Mouse (Mus musculus) skeletal muscle tissue, adult 2 months (tissue): ENCODE data around the gene Rbpj.
A peak's percentile ranks its signal among the peaks of the same experiment; 100 is the strongest.

Source experiments
- DNase-seq: peaks from one replicate; pipeline ENCODE4 v3.0.0-alpha.2; 2012; ENCODE audit warnings: low read depth, low spot score

Gene Rbpj

DNA sequence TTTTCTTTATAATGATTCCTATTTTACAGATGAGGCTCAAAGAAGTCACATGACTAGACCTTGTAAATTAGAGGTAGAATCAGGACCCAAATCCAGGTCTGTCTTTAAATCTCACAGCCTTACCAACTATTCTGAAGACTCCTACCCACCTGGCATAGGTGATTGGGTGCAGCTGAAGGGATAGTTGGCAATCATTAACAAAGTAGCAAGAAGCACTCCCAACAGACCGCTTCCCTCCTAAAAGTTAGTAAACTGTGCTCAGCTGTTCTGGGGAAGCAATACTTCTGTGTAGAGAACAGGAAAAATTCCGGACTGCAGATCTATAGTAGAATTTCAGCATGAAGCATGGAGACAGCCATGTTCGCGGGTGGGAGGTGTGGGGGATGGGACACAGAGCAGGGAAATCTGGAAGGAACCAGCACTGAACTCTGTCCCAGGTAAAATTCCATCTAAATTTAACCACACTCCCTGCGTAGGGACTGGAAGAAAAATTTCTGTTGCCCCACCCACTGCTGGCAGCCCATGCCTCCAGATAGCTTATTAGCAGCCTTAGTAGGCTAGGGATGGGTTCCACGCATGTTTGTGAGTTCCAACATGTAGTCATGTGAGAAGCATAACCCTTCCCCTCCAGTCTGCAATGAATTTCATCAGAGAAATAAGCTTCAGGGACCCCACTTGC lies 3.3 kb downstream of the Rbpj start:
- DNase-seq = peak; percentile 68

DNA sequence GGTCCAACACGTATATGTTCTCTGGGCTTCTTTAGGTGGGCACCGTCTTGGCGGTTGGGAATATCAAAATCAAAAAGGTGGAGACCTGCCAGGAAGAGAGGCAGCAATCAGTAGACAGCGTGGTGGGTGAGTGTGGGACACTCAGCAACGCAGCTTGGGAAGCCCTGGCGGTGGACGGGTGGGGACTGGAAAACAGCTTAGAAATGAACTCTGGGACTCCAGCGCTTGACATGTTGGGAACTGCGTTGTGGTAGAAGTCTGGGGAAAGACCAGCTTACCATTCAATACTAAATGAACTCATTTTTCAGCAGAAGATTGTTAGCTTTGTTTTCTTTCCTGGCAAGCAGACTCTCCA lies 3.8 kb downstream of the Rbpj start:
- DNase-seq = no peak

DNA sequence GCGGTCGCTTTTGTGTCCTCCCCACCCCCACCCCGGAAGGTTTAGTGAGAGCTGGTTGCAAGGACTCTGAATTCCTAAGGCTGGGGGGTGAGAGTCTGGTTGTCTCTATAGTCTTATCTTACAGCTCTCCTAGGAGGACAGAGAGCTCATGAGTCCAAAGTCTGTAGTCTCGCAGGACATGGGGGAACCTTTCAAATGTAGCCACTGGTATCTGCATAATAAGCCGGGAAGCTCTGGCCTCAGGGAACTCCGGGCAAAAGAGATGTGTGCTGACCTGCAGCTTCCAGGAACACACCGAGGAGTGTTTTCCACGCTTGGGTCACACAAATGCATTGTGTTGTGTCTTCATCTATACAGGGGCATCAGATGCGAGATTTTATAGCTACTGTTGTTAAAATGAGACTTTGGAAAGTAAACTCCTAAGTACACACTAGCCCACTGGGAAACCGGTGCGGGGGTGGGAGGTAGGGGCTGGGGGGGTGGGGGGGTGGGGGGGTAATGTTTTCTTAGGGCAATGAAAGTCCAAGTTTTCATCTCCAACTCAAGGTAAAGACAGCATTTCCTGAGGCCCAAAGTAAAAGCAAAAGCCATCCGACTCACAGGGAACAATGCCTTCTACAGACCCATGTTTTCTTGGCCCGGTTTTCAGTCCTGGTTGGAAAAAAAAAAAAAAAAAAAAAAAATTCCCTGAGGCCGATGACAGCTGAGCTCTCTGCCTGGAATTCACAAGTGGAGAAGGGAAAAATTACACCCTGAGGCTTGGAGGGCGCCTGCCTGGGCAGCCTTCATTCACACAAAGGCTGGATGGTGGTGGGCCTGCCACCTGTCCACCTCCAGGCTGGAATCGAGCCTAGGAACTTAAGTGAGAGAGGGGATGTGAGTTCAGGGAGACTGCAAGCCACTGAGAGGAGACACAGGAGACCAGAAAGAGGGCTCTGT lies 4.5 kb downstream of the Rbpj start:
- peak; percentile 64 for DNase-seq

DNA sequence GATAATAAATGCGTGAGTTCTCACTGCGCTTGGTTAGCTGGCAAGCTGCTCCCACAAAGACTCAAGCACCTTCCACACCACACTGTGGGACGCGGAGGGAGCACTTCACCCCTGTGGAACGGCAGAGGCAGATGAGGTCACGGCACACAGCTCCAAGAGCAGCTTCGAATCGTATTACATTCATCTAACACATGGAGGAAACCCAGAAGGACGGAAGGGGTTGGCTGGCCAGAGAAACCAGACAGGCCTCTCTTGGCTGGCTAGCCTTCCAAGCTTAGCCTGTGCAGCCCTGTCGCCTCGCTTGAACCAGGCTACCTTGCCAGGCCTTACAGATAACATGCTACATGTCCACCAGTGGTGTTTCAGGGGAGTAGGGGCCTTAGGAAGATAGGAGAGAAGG lies 6.5 kb downstream of the Rbpj start:
- peak; percentile 94 for DNase-seq

DNA sequence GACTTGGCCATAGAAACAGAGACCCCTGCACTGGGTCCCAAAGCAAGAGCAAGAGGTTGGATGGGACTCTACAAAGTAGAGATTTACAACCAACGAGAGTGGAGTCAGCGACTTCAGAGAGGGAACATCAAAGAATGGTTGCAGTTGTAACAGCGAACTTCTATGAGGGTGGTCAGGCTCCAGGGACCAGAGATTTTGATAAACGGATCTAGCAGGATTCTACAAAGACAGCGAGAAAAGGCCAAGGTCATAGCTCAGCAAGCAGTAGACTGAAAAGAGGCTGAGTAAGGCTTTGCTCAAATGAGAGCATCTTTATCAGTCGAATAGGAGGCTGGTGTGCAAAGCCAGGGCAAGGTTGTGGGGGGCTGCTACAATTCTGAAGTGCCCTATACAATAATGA lies 13.2 kb downstream of the Rbpj start:
- DNase-seq = no peak

DNA sequence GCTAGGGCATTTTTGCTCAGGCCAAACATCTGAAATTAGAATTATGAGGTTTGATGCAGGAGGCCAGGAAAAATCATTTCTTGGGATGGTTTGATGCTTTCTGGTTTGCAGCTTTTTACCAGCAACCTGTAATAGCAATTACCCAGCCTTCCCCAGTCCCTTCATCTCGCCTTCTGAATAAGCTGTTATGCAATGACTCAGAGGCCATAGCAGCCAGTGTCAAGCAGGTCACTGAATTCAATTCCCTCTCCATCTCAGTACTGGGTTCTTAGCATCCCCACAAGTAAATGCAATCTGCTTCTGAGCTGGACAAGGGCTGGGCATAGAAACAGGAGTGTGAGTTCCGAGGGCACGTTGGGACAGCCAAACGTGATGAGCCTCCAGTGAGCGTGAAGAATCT lies 13.9 kb downstream of the Rbpj start:
- DNase-seq = no peak

DNA sequence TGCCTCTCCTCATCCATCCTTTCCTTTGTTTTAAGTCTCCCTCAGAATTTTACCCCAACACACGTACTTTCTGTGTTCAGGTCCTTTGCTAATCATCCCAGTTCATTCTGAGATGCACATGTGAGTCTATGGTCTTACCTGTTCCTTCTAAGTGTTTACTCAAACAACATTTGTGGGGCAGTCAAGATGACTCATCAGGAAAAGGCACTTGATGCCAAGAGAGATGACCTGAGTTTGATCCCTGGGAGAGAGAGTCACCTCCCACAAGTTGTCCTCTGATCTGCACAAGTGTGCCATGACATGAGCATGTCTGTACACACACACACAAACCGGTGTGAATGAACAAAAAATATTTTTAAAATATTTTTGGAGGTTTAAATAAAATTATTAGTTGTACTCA lies 15.1 kb downstream of the Rbpj start:
- no peak for DNase-seq

DNA sequence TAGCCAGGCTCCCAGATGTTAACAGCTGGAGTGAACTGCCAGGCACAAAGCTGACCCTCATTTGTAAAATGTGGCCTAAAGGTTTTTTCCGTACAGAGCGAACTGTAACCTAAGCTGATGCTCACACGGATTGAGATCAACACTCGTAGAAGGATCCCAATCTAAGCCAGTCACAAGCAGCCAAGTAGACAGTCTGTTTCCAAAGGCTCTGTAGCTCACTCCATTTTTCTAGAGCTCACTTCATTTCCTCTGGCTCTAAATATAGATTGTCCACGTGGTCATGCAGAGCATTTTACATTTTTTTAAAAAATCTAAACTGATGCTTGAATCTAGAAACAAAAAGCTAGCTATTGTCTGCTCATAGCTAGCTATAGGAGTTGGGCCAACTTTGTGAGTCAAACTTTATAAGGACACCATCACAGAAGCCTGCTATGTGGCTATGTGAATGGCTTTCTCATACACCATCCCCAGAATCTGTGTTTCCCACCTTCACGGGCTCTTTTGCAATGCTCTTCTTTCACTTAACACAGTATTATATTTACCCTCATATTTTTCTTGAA lies 19.2 kb downstream of the Rbpj start:
- DNase-seq = no peak

DNA sequence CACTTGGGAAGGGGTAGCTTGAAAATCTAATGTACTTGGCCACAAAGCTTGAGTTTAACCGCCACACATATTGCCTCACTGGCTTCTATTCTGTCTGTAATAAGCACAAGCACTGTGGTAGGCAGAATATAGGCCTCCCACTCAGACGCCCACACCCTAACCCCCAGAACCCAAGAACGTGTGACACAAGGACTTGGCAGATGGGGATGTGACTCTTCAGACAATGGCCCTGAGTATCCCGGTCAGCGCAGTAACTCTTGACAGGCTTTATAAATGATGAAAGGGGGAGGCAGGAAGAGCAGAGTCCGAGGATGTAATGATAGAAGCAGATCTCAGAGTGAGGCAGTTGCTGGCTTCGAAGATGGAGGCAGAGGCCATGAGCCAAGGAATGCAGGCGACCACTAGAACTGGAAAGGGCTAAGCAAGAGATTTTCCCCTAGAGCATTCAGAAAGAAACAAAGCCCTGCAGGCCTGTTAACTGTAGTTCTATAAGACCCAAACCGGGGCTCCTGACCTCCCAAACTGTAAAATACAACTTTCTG lies 20.1 kb downstream of the Rbpj start:
- no peak for DNase-seq

DNA sequence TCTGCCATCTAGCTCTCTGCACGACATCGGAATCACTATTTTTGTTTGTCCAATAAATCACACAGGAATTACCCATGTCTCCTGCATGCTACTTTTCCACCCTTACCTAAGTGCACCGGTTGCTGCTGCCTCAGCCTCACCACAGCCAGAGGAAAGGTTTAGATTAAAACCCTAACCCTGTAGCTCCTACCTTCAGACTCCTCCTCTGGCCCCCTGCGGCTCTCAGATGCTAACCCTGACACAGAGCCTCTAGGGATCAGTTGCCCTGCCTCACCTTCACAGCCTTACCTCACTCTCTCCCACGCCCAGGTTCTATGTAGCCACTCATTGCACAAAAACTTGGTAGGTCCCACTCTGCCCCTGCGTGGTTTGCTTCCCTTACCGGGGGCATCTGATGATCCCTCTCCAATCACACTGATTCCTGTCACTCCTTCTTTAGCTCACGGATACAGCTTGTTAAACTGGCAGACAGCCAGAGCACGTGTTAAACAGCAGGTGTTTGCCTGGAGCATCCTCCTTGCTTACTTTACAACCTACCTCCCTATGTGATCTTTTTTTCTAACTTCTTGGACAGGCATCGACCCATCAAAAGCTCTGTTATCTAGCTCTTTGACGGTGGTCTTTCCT lies 21.1 kb downstream of the Rbpj start:
- DNase-seq = no peak

DNA sequence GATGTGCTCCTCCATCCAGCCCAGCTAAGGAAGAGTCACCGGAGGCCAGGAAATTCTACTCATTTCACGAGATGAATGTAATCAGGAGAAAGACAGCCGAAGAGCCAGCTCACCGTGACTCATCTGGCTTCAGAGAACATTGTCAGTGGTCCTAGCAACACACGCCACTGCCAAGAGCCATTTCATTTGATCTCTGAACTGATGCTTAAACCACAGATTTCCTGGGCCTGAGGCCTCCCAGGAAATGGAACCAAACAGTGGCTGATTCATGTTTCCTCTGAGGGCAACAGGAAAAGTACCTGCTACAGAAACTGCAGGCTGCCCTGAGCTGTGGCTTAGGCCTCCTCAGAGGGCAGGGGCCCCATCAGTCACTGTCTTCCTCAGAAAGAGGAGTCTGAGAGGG lies 24.7 kb downstream of the Rbpj start:
- peak; percentile 54 for DNase-seq

DNA sequence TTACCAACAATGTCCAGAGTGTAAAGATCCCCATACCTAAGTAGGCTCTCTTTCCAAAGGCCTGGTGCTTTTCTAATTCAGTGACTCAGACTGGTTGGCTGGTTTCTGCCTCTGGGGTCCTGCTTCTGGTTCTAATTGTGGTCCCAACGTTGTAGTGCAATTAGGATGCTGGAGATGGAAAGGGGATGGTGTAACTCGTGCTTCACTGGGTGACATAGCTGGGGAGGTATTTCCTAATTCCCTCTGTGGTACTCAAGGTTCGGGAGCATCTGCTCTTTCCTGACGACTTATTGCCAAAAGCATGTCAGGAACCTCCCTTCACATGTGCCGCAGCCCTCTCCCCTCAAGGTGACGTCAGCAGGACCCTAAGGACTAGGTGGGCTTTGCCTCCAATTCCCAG lies 27.8 kb downstream of the Rbpj start:
- peak; percentile 69 for DNase-seq

DNA sequence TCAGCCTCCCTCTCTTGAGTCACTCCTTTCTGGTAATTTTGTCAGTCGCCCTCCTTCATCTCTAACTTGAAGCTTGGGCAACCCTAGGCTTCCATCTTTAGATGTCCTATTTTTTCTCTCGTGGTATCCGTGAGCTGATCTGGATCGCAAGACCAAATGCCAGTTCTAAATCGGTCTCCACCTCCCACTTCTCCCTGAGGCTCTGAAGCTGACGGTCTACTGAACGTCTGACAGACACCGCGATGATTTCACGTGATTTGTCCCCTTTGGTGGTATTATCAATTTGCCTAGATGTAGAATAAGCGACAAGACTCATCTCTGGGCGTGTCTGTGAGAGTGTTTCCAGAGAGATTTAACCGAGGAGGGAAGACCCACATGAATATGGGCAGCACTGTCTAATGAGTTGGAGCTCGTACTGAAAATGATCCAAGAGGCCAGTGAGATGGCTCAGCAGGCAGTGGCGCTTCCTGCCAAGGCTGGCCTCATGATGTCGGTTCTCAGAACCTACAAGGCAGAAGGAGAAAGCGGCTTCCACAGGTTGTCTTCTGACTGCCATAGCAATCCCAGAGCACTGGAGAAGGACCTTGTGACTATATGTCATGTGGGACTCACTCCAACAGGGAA lies 28.7 kb downstream of the Rbpj start:
- peak; percentile 76 for DNase-seq

DNA sequence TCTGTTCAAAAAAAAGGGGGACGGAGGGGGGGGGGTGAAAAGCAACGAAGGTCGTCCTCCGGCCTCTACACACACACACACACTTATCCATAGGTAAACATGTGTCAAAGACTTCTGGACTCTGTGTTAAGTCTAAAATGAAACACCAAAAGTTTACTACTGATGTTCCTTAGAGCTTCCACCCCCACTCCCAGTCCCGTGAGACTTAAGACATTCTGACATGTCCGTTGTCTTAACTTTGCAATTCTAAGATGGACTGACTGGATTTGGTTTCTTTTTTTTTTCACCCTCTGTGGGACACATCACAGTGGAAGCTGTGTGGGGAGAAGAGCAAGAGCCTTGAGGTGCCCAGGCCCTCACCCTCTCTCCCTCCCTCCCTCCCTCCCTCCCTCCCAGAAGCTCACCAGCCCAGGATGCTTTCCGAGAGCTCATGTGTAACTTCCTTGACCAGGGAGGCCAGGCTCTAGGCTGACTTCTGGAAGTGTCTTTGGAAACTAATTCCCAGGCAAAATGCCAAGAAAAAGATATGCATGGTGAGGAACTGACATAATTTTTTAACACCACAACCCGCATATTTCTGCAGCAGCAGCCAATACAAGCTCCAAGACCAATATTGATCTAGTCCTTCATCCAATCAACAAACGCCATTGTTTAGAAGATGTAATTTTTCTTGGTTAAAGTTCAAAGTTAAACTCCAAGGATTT lies 31.0 kb downstream of the Rbpj start:
- DNase-seq = no peak

DNA sequence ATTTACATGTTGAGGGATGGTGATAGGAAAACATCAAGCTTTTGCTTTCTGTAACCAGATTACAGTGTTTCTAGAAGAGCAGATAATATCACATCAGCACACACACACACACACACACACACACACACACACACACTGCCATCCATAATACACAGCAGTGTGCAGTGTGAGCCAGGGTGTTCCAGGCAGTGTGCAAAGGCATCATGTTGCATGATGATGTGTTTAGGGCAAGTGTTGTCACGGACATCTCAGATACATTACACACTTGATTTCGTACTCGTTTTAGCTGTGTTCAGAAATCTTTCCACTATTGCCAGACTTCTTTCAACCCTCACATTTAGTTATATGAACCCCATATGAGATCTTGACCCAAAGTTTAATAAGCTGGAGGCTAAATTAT lies 33.6 kb downstream of the Rbpj start:
- DNase-seq = no peak

DNA sequence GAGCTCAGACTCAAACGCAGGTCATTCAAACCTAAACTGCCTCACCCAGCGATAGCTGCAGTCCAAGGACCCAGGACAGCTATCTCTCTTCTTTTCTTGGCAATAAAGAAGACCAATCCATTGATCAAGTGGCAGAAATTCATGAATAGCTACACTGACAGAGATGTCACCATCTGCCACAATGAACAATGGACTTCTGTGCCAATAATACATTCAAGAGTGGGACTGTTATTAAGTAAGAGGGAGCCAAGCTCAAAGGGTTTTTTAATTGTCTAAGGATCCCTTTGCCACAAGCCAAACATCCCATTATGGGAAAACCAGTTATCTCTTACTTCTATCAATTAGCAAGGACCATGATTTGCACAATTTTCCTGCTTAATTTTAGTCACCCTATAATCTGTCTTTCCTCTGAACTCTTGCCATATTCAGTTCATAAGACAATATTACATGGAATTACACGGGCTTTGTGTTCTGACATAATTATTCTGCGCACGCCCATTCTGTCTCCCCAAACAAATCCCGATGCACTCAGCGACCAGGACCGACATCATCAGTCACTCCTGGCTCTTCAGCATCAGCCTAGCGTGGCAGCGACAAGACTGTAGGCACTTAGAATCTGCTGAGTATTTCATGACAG lies 34.7 kb downstream of the Rbpj start:
- DNase-seq = no peak

DNA sequence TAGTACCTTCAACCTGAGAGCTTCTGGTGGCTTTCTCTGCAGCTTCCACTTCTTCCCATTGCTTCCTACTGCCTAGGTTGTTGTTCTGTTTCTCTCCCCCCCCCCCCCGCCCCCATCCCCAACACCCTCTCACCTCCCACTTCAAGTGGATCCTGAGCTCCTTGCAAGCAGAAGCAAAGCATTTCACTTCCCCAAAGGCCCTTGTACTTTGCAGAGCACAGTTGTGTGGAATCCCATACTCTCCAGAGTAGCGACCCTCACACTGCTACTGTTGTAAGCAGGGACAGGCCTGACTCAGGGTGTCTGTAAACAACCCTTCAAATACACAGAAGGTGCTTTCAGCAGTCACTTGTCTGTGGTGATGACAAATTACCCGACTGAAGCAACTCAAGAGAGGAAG lies 37.3 kb downstream of the Rbpj start:
- DNase-seq = no peak

DNA sequence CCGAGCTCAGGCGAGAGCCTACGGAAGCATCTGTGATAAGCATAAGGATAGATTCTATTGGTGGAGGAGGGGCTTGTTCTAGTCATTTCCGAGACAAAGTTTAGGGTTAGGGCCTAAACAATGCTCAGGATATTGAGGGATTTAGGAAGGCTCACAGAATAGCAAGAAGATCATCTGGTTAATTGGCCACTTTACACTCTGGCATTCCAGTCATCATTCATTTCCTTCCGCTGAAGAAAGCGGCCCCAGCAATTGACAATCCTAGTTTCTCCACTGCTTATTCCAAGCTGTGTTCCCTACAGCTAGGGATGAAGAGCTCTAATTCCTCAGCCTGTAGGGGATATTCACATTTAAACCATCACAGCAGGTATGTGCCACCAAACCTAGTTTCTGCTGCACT lies 39.8 kb downstream of the Rbpj start:
- no peak for DNase-seq

DNA sequence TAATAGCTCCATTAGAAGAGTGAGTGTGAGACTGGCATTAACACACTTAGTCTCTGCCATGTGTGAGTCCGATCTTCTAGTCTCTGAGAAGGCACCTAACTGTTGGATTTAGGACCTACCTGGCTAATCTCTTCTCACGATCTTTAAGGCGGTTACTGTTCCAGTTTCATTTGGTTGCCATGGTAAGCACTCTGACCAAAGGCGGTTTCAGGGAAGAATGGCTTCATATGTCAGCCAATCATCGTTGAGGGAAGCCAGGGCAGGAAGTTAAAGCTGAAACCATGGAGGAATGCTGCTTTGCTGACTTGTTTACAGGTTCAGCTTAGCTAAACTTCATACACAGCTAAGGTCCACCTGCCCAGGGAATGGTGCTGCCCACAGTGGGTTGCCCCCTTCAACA lies 41.4 kb downstream of the Rbpj start:
- no peak for DNase-seq

DNA sequence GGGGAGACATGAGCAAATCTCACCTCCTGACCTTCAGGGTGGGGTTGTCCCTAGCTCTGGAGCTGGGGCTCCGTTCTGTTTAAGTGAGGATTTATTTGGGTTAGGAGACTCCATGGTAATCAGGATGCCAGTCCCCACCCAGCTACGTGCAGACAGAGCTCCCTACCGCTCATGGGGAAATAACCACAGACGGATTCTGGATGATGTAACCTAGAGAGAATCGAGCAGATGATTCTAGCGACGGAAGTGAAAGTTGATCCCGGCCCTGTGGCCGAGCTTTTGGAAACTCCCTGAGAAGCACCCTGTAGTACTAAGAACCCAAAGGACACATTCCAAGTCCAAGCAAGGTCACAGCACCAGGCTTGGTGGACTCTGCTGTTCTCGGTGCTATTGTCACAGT lies 43.5 kb downstream of the Rbpj start:
- peak; percentile 86 for DNase-seq

DNA sequence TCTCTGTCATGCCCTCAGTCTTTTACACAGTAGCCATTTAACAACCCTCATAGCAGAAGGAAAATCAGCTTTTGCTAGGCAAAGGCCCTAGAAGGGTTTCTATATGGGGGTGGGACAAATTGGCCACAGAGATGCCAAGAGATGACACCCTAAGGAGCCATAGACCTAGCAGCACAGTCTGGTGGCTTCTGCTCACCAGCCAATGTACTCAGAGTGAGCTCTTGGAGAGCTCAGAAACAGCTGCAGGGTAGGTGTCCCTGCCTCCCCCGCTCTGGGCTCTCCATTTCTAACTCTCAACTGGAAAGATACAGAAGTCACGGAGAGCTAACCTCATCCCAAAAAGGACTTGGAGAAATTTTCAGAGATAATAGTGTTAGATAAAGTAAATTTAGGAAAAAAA lies 44.0 kb downstream of the Rbpj start:
- DNase-seq = no peak
